Mouse (Mus musculus): Measurements from ENCODE around the gene Tmem163.

- TF ChIP-seq CTCF (IDR thresholded peaks at IDR 0.05; ENCODE audit: low read depth) = no peak
- no peak for TF ChIP-seq EP300 (IDR thresholded peaks at IDR 0.05; ENCODE audit: low read depth)
Measured at GRCm38 (mm10) chr1:127676116-127676515, 3.2 kb downstream of the Tmem163 start.
